Mouse (Mus musculus): ENCODE measurements around the gene Speer3. TPM values are rescaled to one million over a fixed set of nuclear protein-coding genes. Genes with fewer than 3 reads are reported as not detected.

Gene Speer3
- not detected for polyA plus RNA-seq (2014; fragmentation: Illumina TruSeq; extraction: RNeasy Lipid Tissue Mini Kit (QIAGEN cat#74804))

GRCm38 (mm10) chr5:13791319-13791718, at the start of gene Speer3:
Gene Speer3, plus strand, starts transcription at chr5:13791619.

Other genes starting within 250 kb of the Speer3 start
- gene Sema3e, start 233.7 kb downstream of the Speer3 start, polyA plus RNA-seq (2014; fragmentation: Illumina TruSeq; extraction: RNeasy Lipid Tissue Mini Kit (QIAGEN cat#74804)) = 4.2 TPM